Mouse (Mus musculus): Measurements from ENCODE around the gene Wnt4.
A peak's percentile ranks its signal among the peaks of the same experiment; 100 is the strongest.

The Wnt4 gene

DNA sequence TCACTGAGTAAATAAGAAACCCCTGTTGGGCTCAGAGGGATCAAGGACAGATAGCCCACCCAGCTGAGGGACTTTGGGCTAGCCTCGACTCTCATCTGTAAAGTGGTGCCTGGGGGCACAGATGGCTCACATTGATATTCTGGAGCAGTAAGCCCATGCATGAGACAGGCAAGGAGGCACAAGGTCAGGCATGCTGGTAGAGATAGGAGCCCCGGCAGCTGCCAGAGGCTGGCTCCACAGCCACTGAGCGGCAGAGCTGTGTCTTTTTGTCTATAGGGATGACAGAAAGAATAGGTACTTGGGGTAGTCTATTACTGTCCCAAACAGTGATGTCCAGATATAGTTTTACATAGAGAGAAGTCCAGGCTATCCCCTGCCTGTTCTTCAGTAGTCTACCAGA lies 4.0 kb downstream of the Wnt4 start:
- DNase-seq, result no peak

DNA sequence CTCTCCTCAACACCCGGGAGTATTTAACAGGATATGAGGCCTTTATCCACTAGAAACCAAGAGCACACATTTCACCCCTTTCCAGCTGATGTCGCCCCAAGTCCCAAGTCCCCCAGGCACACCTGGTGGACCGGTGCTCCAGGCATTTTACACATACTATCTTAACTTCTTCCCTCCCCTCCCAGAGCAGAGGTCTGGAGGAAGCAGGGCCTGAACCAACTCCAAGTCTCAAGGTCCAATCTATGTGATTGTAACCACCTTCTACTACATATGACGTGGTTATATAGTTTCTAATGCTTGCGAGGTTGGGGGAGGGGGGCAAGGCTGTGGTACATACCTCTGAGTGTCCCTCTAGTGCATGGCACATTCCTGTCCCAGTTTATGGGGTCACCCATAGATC lies 4.8 kb downstream of the Wnt4 start:
- no peak for DNase-seq

DNA sequence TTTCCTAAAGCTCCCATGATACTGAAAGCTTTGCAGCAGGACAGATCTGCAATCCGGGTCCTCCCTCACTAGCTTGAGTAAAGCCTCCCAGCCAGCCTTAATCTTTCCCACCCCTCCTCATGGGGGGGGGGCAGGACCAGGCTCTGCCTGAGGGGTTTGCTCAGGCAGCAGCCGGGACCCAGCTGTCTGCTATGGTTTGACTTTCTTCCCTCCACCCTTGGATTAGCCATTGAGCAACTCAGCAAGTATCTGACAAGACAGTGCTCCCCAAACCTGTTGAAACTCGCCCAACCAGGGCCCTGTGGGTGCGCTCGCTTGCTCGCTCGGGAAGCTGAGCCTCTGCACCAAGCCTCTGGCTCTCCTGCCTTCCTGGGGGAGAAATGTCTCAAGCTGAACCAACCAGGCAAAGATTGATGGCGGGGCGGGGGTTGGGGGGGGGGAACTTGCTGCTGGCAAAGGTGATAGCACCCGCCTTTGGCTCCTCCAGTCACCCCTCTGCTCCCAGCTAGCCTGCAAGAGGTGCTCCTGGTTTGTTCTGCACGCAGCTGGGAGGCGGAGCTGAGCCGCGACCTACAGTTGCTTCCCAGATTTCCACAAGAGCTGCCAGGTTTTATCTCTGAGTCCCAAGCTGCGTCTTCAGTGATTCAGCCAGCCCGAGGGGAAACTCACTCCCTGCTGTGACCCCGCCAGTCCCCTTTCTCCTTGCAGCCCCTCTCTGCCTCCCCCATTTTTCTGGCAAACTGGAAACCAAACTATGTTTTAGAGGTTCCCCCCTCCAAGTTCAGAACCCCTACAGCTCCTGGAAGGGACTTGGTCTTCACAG lies 5.5 kb downstream of the Wnt4 start:
- no peak for DNase-seq

DNA sequence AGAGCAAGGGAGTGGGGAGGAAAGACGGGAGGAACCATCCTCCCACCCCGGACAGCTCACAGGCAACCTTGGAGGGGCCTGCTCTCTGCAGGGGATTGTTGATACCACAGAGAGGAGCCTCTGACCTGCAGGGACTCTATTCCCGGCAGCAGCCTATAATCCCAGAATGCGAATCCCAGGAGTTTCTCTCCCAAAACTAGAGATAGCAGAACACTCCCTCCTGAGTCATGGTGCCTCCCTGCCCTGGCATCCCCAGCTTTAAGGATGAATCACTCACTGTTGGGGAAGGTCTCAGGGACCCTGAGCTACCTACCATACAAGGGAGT lies 6.1 kb downstream of the Wnt4 start:
- DNase-seq, result no peak

DNA sequence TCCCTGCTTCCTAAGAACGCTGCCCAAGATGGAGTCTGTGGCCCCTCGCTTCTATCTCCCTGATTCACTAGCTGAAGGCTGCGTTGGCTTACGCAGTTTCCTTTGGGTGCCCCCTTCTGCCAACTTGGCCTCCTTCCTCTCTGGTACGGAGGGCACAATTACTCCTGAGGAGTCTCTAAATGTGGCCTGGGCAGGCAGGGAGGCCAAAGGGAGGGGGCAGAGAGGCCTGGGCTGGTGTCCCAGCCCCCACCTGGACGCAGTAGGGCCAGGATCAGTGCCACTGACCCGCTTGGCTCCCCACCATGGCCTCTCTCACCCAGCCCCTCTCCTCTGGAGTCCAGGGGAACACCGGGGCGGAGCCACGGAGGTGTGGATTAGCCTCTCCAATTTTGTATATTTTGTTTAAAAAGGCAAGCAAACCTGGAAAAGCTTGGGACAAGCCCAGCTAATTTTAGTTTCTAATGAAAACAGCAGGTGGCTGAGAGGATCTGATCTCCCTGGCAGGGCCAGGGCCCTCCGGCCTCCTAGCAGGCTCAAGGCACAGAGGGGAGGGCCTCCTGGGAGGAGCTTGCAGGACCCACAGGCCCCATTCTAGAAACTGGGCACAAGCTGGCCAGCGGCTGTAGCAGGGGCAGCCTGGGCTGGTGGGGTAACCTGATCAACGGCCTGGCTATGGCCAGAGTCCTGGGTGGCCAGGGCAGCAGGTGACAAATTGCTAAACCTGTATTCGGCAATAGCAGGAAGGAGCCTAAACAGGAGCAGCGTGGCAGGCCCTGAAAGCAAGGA lies 8.8 kb downstream of the Wnt4 start:
- no peak for DNase-seq

DNA sequence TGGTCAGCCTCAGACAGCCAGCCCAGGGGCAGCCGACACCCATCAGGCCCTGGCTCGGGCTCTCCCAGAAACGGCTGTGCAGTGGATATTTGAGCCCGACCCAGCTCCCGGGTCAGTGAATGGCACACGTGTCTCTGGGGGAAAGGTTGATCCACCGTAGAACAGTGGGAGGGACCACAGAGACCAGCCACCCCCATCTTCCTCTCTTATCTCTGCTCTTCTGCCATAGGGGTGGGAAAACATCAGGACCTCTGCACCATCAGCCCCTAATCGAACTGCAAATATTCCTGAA lies 9.3 kb downstream of the Wnt4 start:
- no peak for DNase-seq

DNA sequence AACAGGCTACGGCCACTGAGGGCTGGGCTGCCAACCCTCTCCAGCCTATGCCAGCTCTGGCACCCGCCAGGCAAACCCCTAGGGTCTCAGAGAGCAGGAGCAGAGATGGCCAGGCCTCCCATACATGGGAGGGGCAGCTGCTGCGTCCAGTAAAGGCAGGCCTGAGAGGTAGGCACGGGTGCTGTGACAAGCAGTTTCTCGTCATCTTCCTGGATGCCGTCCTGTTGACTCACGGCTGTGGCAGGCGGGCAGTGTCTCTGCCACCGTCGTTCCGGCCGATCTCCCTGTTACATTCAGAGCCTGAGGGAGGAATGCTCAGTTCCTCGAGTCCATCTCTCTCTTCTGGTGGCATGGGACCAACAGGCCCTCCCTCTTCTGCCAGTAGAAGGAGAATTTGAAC lies 9.9 kb downstream of the Wnt4 start:
- DNase-seq, result peak in 1 of 2 experiments; percentile 52

DNA sequence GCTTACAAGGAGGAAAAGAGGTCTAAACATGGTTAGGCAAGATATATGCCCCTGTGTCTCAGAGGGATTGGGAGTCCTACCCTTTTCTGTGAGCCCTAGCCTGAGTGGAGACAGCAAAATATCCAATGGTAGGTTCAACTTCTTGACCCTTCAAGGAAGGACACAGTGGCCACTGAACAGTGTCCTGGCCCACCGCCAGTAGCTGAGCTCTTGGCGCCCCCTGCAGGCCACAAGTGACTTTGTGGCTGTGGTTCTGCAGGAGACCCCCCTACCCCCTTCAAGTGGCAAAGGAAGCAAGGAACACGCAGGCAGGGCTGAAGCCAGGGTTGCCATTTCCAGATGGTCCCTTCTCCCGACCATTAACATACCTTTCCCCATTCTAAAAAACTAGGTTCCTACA lies 10.5 kb downstream of the Wnt4 start:
- peak; percentile 71 to 72 for DNase-seq

DNA sequence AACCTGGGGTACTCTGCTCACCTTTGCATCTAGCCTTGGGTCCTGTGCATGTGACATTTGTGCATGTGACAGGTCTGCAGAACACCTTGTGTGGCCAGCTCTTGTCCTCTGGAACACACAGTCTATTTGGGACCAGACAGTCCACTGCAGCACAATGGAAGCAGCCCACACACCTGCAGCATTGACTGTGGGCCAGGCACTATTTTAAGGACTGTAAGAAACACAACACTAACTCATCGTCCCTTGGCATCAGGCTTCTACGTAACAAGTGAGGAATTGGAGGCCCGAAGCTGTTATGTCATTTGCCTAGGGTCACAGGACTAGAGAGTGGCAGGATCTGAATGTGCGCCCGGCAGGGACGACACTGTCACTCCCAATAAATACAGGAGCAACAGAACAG lies 12.4 kb downstream of the Wnt4 start:
- no peak for DNase-seq

DNA sequence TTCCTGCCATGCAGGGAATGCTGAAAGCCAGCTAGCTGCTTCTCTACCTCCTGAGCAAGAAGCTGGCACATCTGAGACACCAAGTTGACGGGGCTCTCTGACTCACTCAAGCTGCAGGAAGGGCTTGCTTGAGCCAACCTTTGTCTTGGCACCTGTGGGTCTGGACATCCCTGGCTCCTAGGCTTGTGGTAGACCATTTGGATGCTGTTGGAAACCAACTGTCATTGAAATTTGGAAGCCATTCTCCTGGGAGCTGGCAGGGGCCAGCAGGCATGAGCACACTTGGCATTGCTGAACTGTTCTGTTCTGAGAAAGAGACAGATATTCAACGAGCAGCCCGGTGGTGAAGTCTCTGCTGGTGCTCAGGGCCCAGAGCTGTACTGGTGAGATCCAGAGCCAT lies 13.0 kb downstream of the Wnt4 start:
- DNase-seq, result no peak

DNA sequence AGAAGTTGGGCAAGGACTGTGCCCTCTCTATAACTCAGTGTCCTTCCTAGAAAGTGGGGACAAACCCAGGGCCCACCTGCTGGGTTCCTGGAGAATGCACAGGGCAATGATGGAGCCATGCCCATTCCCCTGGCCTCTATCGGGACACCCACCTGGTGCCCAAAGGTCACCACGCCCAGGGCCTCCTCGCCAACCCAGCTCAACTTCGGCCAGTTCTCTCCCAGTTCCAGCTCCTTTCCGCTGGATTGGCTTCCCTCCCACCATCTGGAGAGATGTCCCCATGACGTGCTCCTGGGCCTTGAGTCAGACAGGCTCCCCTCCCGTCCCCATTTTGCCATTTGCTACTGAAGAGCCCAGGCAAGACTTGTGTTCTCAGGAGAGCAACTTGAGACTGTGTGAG lies 15.3 kb downstream of the Wnt4 start:
- no peak for DNase-seq

DNA sequence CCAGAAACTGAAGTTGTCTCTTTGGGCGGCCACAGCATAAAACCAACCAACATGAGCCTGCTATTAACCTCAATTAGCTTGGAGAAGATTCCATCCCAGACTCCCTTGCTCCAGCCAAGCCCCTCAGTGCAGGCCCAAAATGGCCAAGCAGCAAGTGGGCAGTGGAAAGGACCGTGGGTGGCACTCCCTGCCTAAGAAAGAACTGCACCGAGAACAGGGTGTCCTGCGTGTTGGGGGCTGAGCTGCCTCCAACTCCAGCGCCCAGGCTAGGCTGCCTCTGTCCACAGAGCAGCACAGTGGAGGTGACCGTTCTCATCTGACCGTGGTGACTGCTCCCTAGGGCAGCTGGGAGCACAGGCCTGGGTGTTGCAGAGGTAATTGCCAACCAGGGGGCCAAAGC lies 16.7 kb downstream of the Wnt4 start:
- DNase-seq, result no peak

DNA sequence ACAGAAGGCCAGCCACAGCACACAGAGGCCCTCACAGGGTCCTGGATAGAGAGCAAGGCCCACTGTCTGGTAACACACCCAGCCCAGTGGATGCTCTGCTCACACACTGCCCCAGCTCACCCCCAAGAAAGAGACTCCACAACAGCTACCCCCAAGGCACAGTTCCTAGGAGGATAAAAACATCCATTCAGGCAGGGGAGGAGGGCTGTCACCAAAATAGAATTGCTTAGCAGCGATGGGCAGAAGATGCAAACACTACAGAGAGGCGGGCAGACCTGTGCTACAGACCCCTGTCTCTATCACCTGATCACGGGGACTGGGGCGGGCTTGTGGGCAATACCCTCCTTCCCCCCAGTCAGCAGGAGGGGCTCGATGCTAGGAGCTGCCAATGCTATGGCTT lies 17.2 kb downstream of the Wnt4 start:
- DNase-seq, result no peak

DNA sequence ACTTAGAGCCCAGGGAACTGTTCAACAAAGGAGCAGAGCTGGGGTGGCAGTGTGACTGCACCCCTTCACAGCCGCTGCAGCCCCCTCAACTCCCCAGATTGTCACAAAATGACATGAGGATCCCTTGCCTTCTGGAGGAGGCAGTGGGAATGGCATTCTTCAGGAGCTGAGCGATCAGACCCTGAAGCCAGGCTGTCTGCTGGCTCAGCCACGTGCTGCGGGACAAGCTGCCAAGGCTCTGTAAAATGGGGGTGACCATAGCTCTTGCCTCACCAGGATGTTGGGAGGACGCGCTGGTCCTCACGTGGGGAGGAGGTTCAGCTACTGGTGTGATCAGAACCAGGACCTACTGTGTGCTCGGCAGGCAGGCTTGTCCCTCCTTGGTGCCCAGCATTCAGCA lies 17.7 kb downstream of the Wnt4 start:
- no peak for DNase-seq

DNA sequence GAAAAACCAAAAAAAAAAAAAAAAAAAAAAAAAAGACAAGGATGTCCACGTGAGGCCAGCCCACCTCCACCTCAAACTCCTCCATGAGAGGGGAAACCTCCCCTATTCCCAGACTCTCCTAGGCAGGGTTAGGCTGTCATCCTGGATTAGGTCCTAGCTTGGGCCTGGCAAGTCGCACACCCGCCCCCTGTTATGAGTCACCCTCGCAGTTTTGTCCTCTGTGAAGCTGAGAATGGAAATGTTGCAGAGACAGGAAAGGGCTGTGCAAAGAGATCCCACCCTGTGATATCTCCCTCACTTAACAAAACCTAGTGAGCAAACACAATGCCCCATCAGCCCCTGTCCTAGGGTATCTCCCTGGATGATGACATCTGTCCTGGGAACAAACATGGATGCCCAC lies 20.3 kb downstream of the Wnt4 start:
- no peak for DNase-seq

DNA sequence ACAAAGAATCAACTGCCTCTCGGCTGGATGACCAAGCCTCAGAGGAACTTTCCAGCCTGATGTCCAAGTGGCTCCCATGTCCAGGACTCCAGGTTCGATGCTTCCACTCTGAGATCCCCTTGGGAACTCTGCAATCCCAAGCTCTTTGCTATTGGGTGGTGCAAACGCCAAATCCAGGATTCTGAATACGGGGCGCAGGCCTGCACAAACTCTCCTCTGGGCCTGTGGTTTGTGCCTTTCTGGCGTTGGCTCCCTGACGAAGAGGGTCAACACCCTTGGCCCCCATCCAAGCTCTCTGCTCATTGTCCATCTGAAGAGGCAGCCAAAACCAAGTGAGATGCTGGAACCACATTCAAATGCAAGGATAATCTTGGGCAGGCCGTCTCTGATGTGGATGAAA lies 21.1 kb downstream of the Wnt4 start:
- peak in 1 of 2 experiments; percentile 51 for DNase-seq

DNA sequence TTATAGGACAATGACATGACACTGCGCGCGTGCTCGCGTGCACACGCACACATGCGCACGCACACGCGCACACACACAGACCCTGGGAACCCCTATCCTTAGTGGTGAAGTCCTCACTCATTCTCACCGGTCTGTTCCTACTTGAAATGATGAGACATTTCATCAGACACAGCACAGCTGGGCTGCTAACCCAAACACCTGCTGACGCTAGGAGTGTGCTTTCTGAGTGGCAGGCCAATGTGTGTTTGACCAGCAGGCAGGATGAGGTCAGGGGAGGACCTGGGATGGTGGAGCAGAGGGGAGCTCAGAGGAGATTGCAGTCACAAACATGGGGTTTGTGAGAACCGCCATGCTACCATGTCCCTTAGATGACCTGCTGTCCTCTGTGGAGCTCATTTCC lies 22.9 kb downstream of the Wnt4 start:
- no peak for DNase-seq

DNA sequence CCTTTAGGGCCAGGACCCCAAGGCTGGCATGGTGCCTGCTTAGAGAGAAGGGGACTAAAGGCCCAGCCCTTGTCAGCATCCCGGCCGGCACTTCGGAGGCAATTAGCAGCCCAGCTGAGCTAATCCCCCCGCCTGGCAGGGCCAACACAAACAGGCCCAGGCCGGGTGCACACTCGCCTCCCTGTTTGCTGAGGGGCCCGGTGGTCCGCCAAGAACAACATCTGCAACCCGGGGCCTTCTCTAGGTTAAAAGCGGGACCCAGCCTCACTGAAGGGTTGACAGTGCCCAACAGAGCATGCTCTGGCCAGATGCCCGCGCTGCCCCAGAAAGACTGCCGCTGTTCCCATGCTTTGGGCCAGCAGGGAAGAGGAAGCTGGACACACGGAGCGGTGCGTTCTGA lies 24.3 kb downstream of the Wnt4 start:
- DNase-seq, result no peak

DNA sequence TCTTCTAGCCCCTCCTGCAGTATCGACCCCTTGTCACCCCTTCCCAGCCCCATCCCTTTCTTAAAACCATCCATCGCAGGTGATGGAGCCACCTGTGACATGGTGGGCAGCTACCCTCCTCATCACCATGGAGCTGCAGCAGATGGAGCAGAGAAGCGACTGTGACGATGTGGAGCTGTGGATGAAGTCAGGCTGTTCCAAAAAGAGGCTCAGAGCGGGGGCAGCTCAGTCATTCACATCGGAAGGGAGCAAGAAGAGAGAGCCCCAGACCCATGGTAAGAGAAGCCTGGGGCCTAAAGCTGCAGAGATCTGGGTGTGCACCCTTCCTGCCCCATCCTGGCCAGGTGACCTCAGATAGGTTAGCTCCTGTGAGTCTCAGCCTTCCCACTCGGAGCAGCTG lies 26.8 kb downstream of the Wnt4 start:
- no peak for DNase-seq

DNA sequence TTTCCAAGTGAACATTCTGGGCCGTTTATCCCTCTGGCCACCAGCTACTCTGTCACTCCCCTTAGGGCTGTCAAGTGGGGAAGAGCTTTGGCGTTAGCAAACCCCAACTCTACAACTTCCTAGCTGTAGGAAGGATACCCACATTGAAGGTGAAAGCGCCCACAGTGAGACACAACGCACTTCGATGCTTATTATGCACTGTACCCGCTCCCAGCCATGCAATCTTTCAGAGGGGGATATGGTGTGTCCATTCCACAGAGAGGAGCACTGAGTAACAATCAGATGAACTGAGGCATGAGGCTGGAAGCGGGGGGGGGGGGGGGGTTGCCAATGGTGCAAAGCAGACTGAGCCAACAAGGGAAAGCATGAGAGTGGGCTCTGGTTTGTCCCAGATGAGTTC lies 27.8 kb downstream of the Wnt4 start:
- no peak for DNase-seq

DNA sequence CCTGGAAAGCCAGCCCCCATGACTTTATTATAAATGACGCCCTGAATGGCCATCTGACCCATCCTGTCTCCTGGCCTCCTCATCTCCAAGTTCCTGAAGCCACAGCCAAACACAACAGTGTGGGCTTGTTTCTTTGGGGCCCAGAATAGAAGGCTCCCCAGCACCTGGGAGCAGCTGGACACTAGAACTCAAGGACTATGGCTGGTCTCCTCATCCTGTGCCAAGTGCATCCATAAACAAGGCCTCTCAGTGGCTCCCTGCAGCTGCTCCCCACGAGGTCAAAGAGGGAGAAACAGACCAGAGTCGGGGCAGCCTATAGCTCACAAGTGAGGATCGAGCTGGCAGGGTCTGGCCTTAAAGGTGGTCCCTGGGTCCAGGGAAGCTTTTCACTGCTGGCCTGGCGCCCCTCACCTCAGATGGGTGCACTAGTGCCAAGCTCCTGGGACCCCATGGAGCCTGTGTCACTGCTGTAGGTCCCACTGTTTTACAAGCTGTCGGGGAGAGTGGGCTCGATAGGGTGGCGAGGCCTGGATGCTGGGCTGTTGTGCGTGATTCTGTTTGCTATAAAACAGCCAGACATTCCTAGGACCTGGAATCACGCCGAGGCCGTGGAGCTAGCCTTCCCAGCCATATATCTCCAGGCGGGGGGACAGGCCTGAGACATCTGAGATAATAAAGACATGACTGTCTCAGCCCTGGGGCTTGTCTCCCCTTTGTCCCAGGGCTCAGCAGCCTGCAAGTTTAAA lies 28.7 kb downstream of the Wnt4 start:
- no peak for DNase-seq

DNA sequence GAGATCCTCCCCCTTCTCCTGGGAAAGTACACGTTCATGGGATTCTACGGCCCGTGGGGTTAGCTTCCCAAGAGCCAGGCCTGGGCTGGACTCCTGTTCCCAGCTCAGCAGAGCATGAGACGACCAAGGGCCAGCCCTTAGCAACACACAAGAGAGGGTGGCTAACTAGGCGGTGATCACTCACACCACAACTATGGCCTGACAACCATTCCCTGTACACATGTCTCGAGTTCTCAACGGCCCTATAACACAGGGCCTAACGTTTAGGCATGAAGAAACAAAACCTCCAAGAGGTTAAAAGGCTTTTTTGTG lies 29.2 kb downstream of the Wnt4 start:
- DNase-seq, result no peak

DNA sequence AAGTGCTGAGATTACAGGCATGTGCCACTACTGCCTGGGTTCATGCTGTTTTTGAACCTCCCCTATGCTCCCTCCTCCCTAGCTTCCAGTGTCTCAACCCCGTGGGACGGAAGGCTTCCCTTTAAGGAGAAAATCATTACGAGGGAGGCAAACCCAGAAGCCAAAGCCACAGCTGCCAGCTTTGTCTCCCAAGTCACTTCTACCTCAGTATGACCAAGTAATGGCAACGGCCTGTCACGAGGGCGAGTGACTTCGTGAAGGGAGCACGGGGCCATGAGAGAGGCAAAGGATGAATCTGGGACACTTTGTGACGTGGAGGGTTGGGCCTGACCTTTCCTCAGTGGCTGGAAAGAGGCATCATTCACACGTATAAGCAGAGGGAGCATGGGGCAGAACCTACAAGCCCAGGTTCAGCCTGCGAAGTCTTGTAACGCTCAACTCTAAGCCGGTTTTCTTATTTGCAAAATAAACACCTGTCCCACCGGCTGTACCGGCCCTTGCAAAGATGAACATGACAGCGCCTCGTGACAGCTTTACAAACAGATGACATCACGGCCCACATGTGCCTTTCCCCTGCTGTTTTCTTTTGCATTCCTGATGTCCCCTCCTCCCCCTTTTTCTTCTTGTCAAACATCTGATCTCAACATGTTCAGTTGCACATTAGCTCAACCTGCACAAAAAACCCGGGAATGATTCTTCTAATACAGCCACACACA lies 29.9 kb downstream of the Wnt4 start:
- no peak for DNase-seq

DNA sequence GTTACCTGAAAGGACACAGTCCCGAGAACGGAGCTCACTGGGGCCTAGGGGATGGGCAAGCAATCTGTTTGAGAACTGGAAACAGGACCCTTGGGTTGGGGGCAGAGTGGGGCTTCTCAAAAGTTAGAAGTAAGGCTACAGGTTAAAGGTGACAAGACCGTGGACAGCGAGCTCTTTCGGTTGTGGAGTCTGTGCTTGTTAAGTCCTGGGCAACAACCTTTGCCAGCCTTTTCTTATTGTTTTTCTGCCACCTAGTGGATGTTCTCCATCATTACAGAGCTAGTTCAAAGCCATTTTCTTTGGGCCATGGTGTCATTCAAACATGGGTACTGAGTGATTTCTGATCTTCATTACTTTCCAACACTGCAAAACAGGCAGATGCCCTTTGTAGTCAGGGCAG lies 31.1 kb downstream of the Wnt4 start:
- DNase-seq, result no peak

All from kidney, postnatal 25 days (tissue).